Mouse (Mus musculus) erythroid progenitor cell, adult 5-6 weeks (primary cell): Measurements from ENCODE around the gene Bnc2. TPM values are rescaled to one million over a fixed set of nuclear protein-coding genes. Genes with fewer than 3 reads are reported as not detected.

Experiments
- ATAC-seq: replicated peaks from 2 replicates; pipeline ENCODE4 v1.8.0; 2016; ENCODE audit warnings: moderate number of reproducible peaks, mild to moderate bottlenecking, moderate TSS enrichment, inconsistent platforms; ENCODE audit not compliant: poor library complexity, low FRiP score, severe bottlenecking
- total RNA-seq, 2 experiments: library from RNA; stranded (forward) in 1 of 2; stranded (reverse) in 1 of 2; fragments of 150-400 nt in 1 of 2; fragments of 186-747, 209-891 nt in 1 of 2; gene quantifications; 2 replicates each; pipeline versions ENCODE4 v1.2.3 to v1.2.4; 2015 to 2017; ENCODE audit warnings: low replicate concordance in 2 of 2

Gene Bnc2
- total RNA-seq, 2 experiments from 2014 or later = not detected

GRCm38 (mm10) chr4:84523651-84524221, 151.3 kb downstream of the Bnc2 start:
- ATAC-seq = no peak

- ATAC-seq = no peak
Measured at GRCm38 (mm10) chr4:84523211-84523610, 151.9 kb downstream of the Bnc2 start.

GRCm38 (mm10) chr4:84521562-84521961, 153.5 kb downstream of the Bnc2 start:
- ATAC-seq = no peak

- ATAC-seq = no peak
Measured at GRCm38 (mm10) chr4:84510466-84510865, 164.6 kb downstream of the Bnc2 start.

- ATAC-seq = no peak
Measured at GRCm38 (mm10) chr4:84507551-84507950, 167.5 kb downstream of the Bnc2 start.

DNA sequence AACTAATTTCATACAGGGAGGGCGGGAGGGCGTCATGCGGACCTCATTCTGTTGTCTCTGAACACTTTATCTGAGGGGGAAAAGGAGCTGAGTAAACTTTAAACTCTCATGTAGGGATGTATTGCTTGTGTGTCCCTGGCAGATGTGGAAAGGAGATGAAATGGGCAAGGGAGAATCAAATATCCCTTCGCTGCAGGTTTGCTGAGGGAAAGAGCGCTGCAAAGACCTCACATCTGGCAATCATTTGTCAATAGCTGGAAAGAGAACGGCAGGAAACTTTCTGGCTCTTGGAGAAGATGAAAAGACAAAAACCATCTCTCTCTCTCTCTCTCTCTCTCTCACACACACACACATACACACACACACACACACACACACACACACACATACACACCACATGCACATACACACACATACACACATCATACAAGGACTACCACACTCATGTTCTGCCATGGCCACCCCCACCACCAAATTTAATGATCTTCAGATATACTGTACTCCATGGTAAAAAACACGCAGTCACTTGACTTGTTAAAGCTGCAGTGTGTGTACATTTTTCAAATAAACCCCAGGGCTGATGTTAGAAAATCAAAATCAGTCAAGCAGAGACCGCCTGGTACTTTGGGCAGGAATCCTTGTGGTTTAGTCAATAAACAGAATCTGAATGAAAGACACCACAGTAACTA, 172.3 kb downstream of the Bnc2 start:
- no peak for ATAC-seq

- no peak for ATAC-seq
Measured at GRCm38 (mm10) chr4:84500796-84501349, 174.2 kb downstream of the Bnc2 start.

- no peak for ATAC-seq
Measured at GRCm38 (mm10) chr4:84500259-84500658, 174.8 kb downstream of the Bnc2 start.

DNA sequence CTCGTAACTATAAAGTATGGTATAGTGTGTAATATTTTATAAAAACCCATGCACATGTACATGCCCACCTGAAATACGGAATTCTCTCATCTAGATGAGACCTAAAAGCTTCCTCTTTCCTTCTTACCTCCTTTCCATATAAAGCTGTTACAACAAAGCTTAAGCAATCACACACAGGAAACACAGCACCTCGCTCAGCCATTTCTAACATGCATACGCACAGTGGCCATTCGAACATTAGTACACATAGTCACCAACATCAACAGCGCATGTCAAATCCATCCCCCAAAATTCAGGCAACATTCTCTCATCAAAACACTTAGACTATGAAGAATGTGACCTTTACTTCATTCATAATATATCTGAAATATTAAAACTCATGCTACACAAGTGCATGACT, 176.6 kb downstream of the Bnc2 start:
- no peak for ATAC-seq

GRCm38 (mm10) chr4:84488323-84488722, 186.8 kb downstream of the Bnc2 start:
- no peak for ATAC-seq

DNA sequence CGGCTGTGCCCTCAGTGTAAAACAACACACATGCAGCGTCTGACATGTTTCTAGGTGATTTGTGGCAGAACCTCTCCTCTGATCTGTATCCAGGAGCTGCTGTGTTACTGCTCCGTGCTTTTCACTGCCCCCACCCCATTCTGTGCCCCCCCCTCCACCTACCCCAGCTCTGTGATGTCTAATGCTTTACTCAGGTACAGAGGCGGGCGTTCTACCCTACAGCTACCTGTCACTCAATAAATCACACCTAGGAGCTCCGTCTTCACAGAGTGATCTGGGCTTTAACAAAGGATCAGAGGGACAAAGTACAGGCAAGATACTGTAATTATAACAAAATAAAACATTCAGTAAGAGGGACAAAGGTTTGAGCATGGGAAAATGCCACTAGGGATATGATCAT, 192.4 kb downstream of the Bnc2 start:
- no peak for ATAC-seq

DNA sequence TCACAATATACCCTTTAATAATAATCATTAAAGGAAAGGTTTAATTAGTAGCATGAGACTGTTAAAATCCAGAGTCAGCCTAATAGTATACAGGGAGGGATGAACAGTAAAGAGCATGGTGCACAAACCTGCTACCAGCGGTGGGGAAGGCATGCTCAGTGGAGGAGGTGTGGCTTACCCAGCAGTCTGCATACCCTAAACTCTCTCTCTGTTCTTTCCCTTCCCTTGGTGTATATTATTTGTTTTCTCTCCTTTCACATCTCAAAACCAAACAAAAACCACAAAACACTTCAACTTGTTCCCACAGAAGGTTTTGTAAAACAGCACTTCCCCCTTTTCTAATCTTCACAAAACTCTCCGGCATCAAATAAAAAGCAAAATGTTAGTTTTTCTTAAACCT, 202.4 kb downstream of the Bnc2 start:
- no peak for ATAC-seq

DNA sequence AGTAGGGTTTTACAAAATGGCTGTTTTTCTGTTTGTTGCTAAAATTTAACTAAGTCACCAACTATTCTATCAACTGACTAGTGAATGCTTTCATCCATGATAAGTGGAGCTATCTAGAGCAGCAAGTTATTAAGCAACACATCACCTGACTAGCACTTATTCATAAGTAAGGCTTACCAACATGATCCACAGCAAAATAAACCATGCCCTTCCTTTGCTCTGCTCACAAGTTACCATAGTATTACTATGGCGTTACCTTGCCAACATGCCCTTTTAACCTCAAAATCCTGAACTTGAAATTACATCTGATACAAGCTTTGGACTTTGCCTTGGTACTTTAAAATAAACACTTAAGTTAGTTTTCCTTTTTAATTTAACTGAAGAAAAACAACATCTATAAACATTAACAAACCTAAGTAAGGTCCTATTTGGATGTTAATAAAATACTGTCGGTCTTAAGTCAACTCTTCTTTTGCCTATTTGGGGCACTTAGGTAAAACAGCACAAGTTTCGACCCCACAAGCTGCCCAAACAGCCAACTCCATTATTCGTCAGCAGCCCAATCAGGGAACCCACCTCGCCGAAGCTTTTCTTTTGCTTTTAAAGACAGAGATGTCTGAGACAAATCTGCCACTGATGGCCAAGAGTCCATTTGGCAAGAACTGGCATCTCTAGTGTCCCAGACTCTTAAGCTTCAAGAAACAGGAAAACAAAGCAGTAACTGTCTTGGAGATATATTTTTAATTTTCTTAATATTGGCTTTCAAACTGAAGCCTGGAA, 204.8 kb downstream of the Bnc2 start:
- ATAC-seq = no peak

- no peak for ATAC-seq
Measured at GRCm38 (mm10) chr4:84469400-84469799, 205.7 kb downstream of the Bnc2 start.

DNA sequence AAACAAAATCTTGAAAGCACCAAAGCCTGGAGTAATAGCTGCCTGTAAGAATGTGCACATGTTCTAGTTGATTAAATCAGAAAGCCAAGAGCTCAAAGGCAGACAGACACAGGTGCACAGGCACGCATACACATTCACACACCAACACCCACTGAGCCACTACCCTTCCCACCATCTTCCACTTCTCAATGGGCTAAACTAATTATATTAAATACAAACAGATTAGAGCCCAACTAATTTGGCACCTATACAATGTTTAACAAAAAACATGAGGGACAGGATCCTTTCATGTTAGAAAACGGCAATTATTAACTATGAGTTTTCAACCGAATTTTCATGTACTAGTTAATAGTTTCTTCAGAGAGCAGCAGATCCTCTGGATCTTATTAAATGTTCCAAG, 207.4 kb downstream of the Bnc2 start:
- no peak for ATAC-seq

- ATAC-seq = no peak
Measured at GRCm38 (mm10) chr4:84458218-84458560, 216.9 kb downstream of the Bnc2 start.

GRCm38 (mm10) chr4:84457512-84458217, 217.4 kb downstream of the Bnc2 start:
- ATAC-seq = no peak

DNA sequence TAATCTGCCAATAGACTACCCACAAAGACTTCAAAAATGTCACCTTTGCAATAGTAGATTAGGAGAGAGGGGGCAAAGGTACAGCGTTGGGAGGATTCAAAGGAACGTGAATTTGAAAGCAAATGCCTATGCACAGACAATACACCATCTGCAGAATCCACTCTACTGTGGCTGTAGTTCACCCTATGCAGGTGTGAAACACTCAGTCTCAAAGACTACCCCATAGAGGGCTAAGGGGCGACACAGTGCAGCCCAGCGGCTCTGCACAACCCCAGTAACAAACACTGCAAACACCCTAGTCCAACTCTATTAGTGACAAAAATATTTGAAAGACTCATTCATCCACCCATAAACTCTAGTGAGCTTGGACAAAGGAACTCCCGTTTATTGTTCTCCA, 218.2 kb downstream of the Bnc2 start:
- no peak for ATAC-seq

GRCm38 (mm10) chr4:84456198-84456852, 218.8 kb downstream of the Bnc2 start:
- ATAC-seq = no peak

GRCm38 (mm10) chr4:84454493-84454892, 220.6 kb downstream of the Bnc2 start:
- ATAC-seq = no peak
